Mouse (Mus musculus) embryo, embryonic 11.5 days (tissue): ENCODE measurements at regions not wholly inside any gene's neighbourhood (a gene's known extent, or its start where the extent isn't known, plus 50 kb on each side); places are given as distances from the start of the nearest gene placed in this dataset.
A peak's percentile ranks its signal among the peaks of the same experiment; 100 is the strongest.

Experiments
- DNase-seq: peaks from one replicate; pipeline ENCODE4 v3.0.0-alpha.2; 2012; ENCODE audit warnings: low read depth, low spot score

- DNase-seq, result no peak
These were observed 1385.8 kb downstream of the Pcdh7 start for GRCm38 (mm10) chr5:59103358-59104077.

- no peak for DNase-seq
These were observed 1420.5 kb downstream of the Pcdh7 start for GRCm38 (mm10) chr5:59138316-59138715.

GRCm38 (mm10) chr5:59138721-59139120 lies 1421.0 kb downstream of the Pcdh7 start:
- DNase-seq, result peak; percentile 5
